Mouse (Mus musculus) erythroblast, embryonic 14.5 days (primary cell): Measurements from ENCODE around the gene Atf6.

Experiments
- GATA1 ChIP-seq: IDR thresholded peaks from 2 replicates; pipeline ENCODE4 v1.6.1; 2012; ENCODE audit warnings: low read length, inconsistent platforms, mixed read lengths
- TAL1 ChIP-seq: IDR thresholded peaks from 3 replicates; pipeline ENCODE4 v1.6.1; 2012; ENCODE audit warnings: low read length, inconsistent platforms, mixed read lengths

DNA sequence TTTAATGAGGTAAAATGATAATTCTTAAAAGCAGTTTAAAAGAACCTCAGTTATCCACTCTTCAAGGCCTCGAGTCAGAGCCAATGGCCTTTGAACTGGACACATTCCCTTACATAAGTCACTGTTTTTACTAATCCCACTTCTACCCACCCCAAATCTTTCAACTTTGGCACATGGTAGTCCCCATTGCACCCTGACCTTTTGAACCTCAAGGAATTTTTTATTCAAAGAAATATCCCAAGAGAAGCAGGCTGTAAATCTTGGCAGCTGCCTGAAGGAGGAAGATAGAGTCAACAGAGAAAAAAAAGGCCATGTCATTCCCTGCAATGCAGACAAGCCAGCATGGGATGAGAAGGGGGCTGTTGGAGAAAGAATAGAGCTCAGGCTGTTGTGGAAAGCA is 93.1 kb downstream of the Atf6 start:
- no peak for TF ChIP-seq GATA1
- no peak for TF ChIP-seq TAL1
